Mouse (Mus musculus) spleen, postnatal 10 days (tissue): ENCODE measurements at regions not wholly inside any gene's neighbourhood (a gene's known extent, or its start where the extent isn't known, plus 50 kb on each side); places are given as distances from the start of the nearest gene placed in this dataset.

ENCODE experiments used
- DNase-seq, 2 experiments: peaks; one replicate each; pipeline ENCODE4 v3.0.0; 2021 to 2022; ENCODE audit warnings: low spot score in 2 of 2

GRCm38 (mm10) chr15:63377258-63377657 is 467.7 kb downstream of the Gsdmc2 start:
- DNase-seq, result no peak

- no peak for DNase-seq
Measured at GRCm38 (mm10) chr15:63371328-63372023, 473.5 kb downstream of the Gsdmc2 start.

- no peak for DNase-seq
Measured at GRCm38 (mm10) chr15:63364473-63364872, 480.5 kb downstream of the Gsdmc2 start.

- no peak for DNase-seq
Measured at GRCm38 (mm10) chr15:63360402-63360801, 484.6 kb downstream of the Gsdmc2 start.

- no peak for DNase-seq
Measured at GRCm38 (mm10) chr15:63341730-63342129, 503.2 kb downstream of the Gsdmc2 start.

GRCm38 (mm10) chr15:63340322-63341060 is 504.5 kb downstream of the Gsdmc2 start:
- DNase-seq, result no peak

- no peak for DNase-seq
Measured at GRCm38 (mm10) chr15:63319666-63320065, 525.3 kb downstream of the Gsdmc2 start.

- DNase-seq, result no peak
Measured at GRCm38 (mm10) chr15:63310426-63310825, 534.6 kb downstream of the Gsdmc2 start.

- DNase-seq, result no peak
Measured at GRCm38 (mm10) chr15:63299311-63299710, 545.7 kb downstream of the Gsdmc2 start.

GRCm38 (mm10) chr15:63288534-63288933 is 556.4 kb downstream of the Gsdmc2 start:
- no peak for DNase-seq

- no peak for DNase-seq
Measured at GRCm38 (mm10) chr15:63286026-63286425, 559.0 kb downstream of the Gsdmc2 start.

- DNase-seq, result no peak
Measured at GRCm38 (mm10) chr15:63270381-63270780, 574.6 kb downstream of the Gsdmc2 start.

- DNase-seq, result no peak
Measured at GRCm38 (mm10) chr15:63265845-63266244, 579.1 kb downstream of the Gsdmc2 start.

- no peak for DNase-seq
Measured at GRCm38 (mm10) chr15:63255736-63256135, 589.2 kb downstream of the Gsdmc2 start.

- DNase-seq, result no peak
Measured at GRCm38 (mm10) chr15:63252781-63253340, 592.1 kb downstream of the Gsdmc2 start.

GRCm38 (mm10) chr15:63238601-63239000 is 606.4 kb downstream of the Gsdmc2 start:
- DNase-seq, result no peak

GRCm38 (mm10) chr15:63218393-63219060 is 626.5 kb downstream of the Gsdmc2 start:
- no peak for DNase-seq

- DNase-seq, result no peak
Measured at GRCm38 (mm10) chr15:63205150-63205549, 639.8 kb downstream of the Gsdmc2 start.

GRCm38 (mm10) chr15:63195031-63195430 is 649.9 kb downstream of the Gsdmc2 start:
- DNase-seq, result no peak

- DNase-seq, result no peak
Measured at GRCm38 (mm10) chr15:63194492-63194797, 650.5 kb downstream of the Gsdmc2 start.

GRCm38 (mm10) chr15:63193617-63194491 is 651.1 kb downstream of the Gsdmc2 start:
- no peak for DNase-seq

GRCm38 (mm10) chr15:63191731-63192130 is 653.2 kb downstream of the Gsdmc2 start:
- DNase-seq, result no peak
